Mouse (Mus musculus) intestine, postnatal 0 days (tissue): ENCODE results near the gene Ydjc. TPM values are rescaled to one million over a fixed set of nuclear protein-coding genes. Genes with fewer than 3 reads are reported as not detected.

ENCODE experiments used
- ATAC-seq: fragments of 200-750 bp; cut with Nextera tagmentation; 2 replicates; pipeline ENCODE4 v1.8.0; 2017; ENCODE audit warnings: mild to moderate bottlenecking, moderate TSS enrichment, moderate library complexity
- H3K27ac ChIP-seq: fragments of 300-500 bp; sonication (generic); 2 replicates; pipeline ENCODE4 v1.5.1; 2014; ENCODE audit warnings: mild to moderate bottlenecking, low read depth, low read length, moderate library complexity
- H3K27me3 ChIP-seq: fragments of 300-500 bp; sonication (generic); replicated peaks from 2 replicates; pipeline ENCODE4 v1.6.1; 2014; ENCODE audit warnings: low read length, mixed read lengths; ENCODE audit not compliant: control insufficient read depth, insufficient read depth
- H3K36me3 ChIP-seq: fragments of 300-500 bp; sonication (generic); 2 replicates; pipeline ENCODE4 v1.6.1; 2014; ENCODE audit warnings: mild to moderate bottlenecking, moderate library complexity; ENCODE audit not compliant: control insufficient read depth, insufficient read depth
- H3K4me1 ChIP-seq: fragments of 300-500 bp; sonication (generic); replicated peaks from 2 replicates; pipeline ENCODE4 v1.6.1; 2014; ENCODE audit warnings: antibody characterized with exemption, low read length, mixed read lengths; ENCODE audit not compliant: control insufficient read depth, insufficient read depth
- H3K4me2 ChIP-seq: fragments of 300-500 bp; sonication (generic); replicated peaks from 2 replicates; pipeline ENCODE4 v1.6.1; 2014; ENCODE audit warnings: low read depth, mild to moderate bottlenecking, moderate library complexity
- H3K4me3 ChIP-seq: fragments of 300-500 bp; sonication (generic); 2 replicates; pipeline ENCODE4 v1.5.1; 2014; ENCODE audit warnings: low read depth, low read length
- H3K9ac ChIP-seq: fragments of 300-500 bp; sonication (generic); 2 replicates; pipeline ENCODE4 v1.6.1; 2014; ENCODE audit warnings: mild to moderate bottlenecking, low read depth, low read length
- H3K9me3 ChIP-seq: fragments of 300-500 bp; sonication (generic); 2 replicates; pipeline ENCODE4 v1.6.1; 2016; ENCODE audit warnings: mixed run types; ENCODE audit not compliant: control insufficient read depth
- CTCF ChIP-seq: sonication (generic); IDR thresholded peaks from 2 replicates; pipeline ENCODE4 v1.5.1; 2016; ENCODE audit warnings: low read depth, mild to moderate bottlenecking, control low read depth, antibody characterized with exemption, moderate library complexity
- WGBS: fragments of 180-500 bp; shearing (Covaris S2); extraction: QIAGEN DNeasy Blood & Tissue Kit; methylation state at CpG from one replicate; pipeline ENCODE4 v1.1.7; 2014; 5-methylcytosine and 5-hydroxymethylcytosine counted together
- polyA plus RNA-seq: library from polyadenylated mRNA; unstranded; fragments of >200 nt; fragmentation: Nextera tagmentation; extraction: Ambion mirVana; gene quantifications from 2 replicates; pipeline ENCODE4 v1.2.1, GENCODE M21; 2015

Gene Ydjc
- polyA plus RNA-seq, 1 experiment from 2014 or later = 24.6 TPM

- Histone ChIP-seq H3K27me3 (no peaks in the 10 kb centered on the region), H3K27ac (no peak overlapping the region), H3K4me3 (no peak overlapping the region), H3K4me1 (peaks cover 8% of the 10 kb centered on the region), H3K9ac (no peak overlapping the region), H3K36me3 (peaks cover 17% of the 10 kb centered on the region; the same call in 1 of the 2 replicates), H3K9me3 (no peaks in the 10 kb centered on the region), H3K4me2 (no peak overlapping the region)
- WGBS = 66% methylated on average over 13 of the region's 14 CpGs
- ATAC-seq = no peak
- TF ChIP-seq CTCF = no peak
Measured at GRCm38 (mm10) chr16:17121569-17121968, 22.9 kb upstream of the Ydjc start.

- Histone ChIP-seq H3K9me3 (no peaks in the 10 kb centered on the region), H3K27ac (no peak overlapping the region), H3K4me1 (peaks cover 8% of the 10 kb centered on the region), H3K4me2 (peak overlapping the region; percentile 68), H3K9ac (peak overlapping the region; percentile 13; the same call in 1 of the 2 replicates), H3K4me3 (peak overlapping the region; percentile 24), H3K36me3 (peaks cover 13% of the 10 kb centered on the region; the same call in 1 of the 2 replicates), H3K27me3 (no peaks in the 10 kb centered on the region)
- ATAC-seq = no peak
- no peak for TF ChIP-seq CTCF
- WGBS = 7% methylated on average over 22 of the region's 22 CpGs
Measured at GRCm38 (mm10) chr16:17124119-17124870, 20.1 kb upstream of the Ydjc start.

GRCm38 (mm10) chr16:17124871-17125520 is 19.4 kb upstream of the Ydjc start, which contains the start of gene 2610318N02Rik:
2610318N02Rik (minus strand) TSS chr16:17125167.
- no peak within 1 kb of the TSS for H3K27ac ChIP-seq
- no peaks in the 10 kb centered on the region for H3K9me3 ChIP-seq
- peaks cover 8% of the 10 kb centered on the region for H3K4me1 ChIP-seq
- H3K36me3 ChIP-seq = peaks cover 13% of the 10 kb centered on the region; the same call in 1 of the 2 replicates
- peak within 1 kb of the TSS; percentile 24 for H3K4me3 ChIP-seq
- peak; percentile 24; the same call in 1 of the 2 replicates for TF ChIP-seq CTCF
- peak within 1 kb of the TSS; percentile 13; the same call in 1 of the 2 replicates for H3K9ac ChIP-seq
- H3K27me3 ChIP-seq = no peaks in the 10 kb centered on the region
- ATAC-seq = peak; percentile 87
- H3K4me2 ChIP-seq = peak within 1 kb of the TSS; percentile 68
- under 1% methylated on average over 25 of the region's 25 CpGs for WGBS

- Histone ChIP-seq H3K27me3 (no peaks in the 10 kb centered on the region), H3K9ac (no peak overlapping the region), H3K4me3 (no peak overlapping the region), H3K9me3 (no peaks in the 10 kb centered on the region), H3K36me3 (peaks cover 5% of the 10 kb centered on the region; the same call in 1 of the 2 replicates), H3K4me2 (no peak overlapping the region), H3K4me1 (peaks cover 15% of the 10 kb centered on the region), H3K27ac (no peak overlapping the region)
- peak; percentile 92 for TF ChIP-seq CTCF
- ATAC-seq = no peak
- 87% methylated on average over 1 of the region's 1 CpGs for WGBS
Measured at GRCm38 (mm10) chr16:17127292-17127691, 17.1 kb upstream of the Ydjc start.

GRCm38 (mm10) chr16:17131191-17132088 is 13.0 kb upstream of the Ydjc start:
- Histone ChIP-seq H3K36me3 (no peaks in the 10 kb centered on the region), H3K27ac (peak overlapping the region; percentile 54; the same call in 1 of the 2 replicates), H3K27me3 (no peaks in the 10 kb centered on the region), H3K9ac (peak overlapping the region; percentile 63), H3K4me3 (peak overlapping the region; percentile 76), H3K4me1 (peaks cover 7% of the 10 kb centered on the region; the same call in 1 of the 2 replicates), H3K9me3 (no peaks in the 10 kb centered on the region), H3K4me2 (peak overlapping the region; percentile 99)
- no peak; the same call in 1 of the 2 replicates for ATAC-seq
- 4% methylated on average over 43 of the region's 43 CpGs for WGBS
- TF ChIP-seq CTCF = no peak
